11 mouse cellular contexts compared by ENCODE assay signal in the genomic region with DNA sequence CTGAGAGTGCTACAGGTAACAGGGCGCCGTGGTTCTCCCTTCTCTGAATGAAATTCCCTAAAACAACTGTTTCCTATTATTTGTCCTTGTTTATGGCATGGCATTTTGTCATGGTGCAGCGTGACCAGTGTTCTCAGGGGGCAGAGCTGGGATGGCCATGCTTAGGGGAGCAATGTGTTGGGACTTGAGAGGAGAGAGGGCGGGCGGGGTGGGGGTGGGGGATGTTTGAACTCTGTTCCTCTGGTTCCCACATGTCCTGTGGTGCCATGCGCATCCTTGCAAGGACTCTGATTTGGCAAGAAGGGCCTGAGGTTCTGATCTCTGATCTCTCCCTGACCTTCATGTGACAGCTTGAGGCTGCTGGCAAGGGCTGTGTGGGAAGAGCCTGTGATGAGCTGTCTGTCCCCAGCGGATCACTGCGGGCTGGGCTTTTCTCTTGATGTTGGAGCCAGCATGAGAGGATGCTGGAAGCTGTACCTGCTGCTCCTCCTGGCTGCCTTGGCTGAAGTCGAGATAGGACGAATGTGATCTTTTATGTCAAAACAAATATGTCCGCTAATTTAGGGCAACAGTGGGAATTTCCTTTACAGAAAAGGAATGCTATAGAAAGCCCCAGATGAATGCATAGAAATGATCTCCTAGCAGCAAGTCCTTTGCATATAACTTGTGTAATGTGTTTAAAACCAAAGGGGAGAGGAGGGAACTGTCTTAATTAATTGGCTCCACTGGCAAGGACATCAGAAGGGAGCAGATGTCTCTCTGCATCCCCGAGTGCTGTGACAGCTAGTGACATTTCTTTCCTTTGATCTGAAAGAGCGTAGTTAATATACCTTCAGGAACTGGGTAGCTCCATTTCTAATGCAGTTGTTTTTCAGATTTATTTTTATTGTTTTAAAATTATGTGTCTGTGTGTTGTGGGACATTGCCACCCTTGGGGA.
DNase-seq lines count a peak whose midpoint lies in the region; ATAC-seq and TF ChIP-seq lines count a peak whose summit lies in the region.
"Had no signal": no experiment of that assay in that cellular context is flagged by ENCODE, and none has a peak within 500 bp of the region (broad histone marks: within the 10 kb centered on the region; RNA-seq: fewer than 3 reads in every experiment).

No protein-coding gene starts in this region.

- no peak for ATAC-seq in liver, embryonic 11.5 days (replicated peaks; ENCODE audit: low FRiP score)
- ATAC-seq in neural tube, embryonic 15.5 days (ENCODE audit: low FRiP score), result no peak

- no peak overlapping the region for H3K4me2 ChIP-seq in liver, embryonic 11.5 days
- no peak overlapping the region for H3K4me2 ChIP-seq in neural tube, embryonic 15.5 days

- H3K79me2 ChIP-seq in liver, adult 2 months (ENCODE audit: control insufficient read depth, insufficient read depth, low read length), result no peaks in the 10 kb centered on the region

- 83% methylated on average over 13 of the region's 13 CpGs for WGBS in liver, adult 2 months
- 81% methylated on average over 13 of the region's 13 CpGs for WGBS in liver, embryonic 11.5 days
- WGBS in limb, embryonic 10.5 days, result 70% methylated on average over 13 of the region's 13 CpGs
- WGBS in neural tube, embryonic 15.5 days, result 74% methylated on average over 13 of the region's 13 CpGs

- H3K27ac ChIP-seq in liver, adult 2 months (replicated peaks; ENCODE audit: insufficient read depth, low read depth, low read length), result no peak overlapping the region
- no peak overlapping the region for H3K27ac ChIP-seq in liver, embryonic 11.5 days (ENCODE audit: low read depth, low read length)
- H3K27ac ChIP-seq in limb, embryonic 10.5 days, result no peak overlapping the region
- H3K27ac ChIP-seq in neural tube, embryonic 15.5 days (replicated peaks), result no peak overlapping the region
- H3K27ac ChIP-seq: kidney, postnatal 0 days had no signal

- intact Hi-C loops in heart, postnatal 14 days (cut with DNase I), result no loop called here

- no peaks in the 10 kb centered on the region for H3K27me3 ChIP-seq in liver, adult 2 months (ENCODE audit: control insufficient read depth, insufficient read depth, low read length)
- no peaks in the 10 kb centered on the region for H3K27me3 ChIP-seq in liver, embryonic 11.5 days (replicated peaks; ENCODE audit: control insufficient read depth, insufficient read depth, low read length)
- H3K27me3 ChIP-seq in limb, embryonic 10.5 days (ENCODE audit: low read depth, poor library complexity, severe bottlenecking), result no peaks in the 10 kb centered on the region
- no peaks in the 10 kb centered on the region for H3K27me3 ChIP-seq in neural tube, embryonic 15.5 days (replicated peaks)

- H3K4me3 ChIP-seq in liver, adult 2 months (ENCODE audit: insufficient read depth, low read depth, low read length), result no peak overlapping the region
- H3K4me3 ChIP-seq in liver, embryonic 11.5 days (ENCODE audit: low read depth, low read length), result no peak overlapping the region
- no peak overlapping the region for H3K4me3 ChIP-seq in limb, embryonic 10.5 days
- H3K4me3 ChIP-seq in neural tube, embryonic 15.5 days (replicated peaks), result no peak overlapping the region

- H3K9ac ChIP-seq in liver, adult 2 months (ENCODE audit: low read depth, low read length), result no peak overlapping the region
- no peak overlapping the region for H3K9ac ChIP-seq in liver, embryonic 11.5 days (ENCODE audit: low read depth, low read length)
- no peak overlapping the region for H3K9ac ChIP-seq in neural tube, embryonic 15.5 days (replicated peaks)

- no peak for TF ChIP-seq POLR2A in liver, adult 2 months (IDR thresholded peaks at IDR 0.05; ENCODE audit: extremely low read depth, insufficient read depth, low read length)

- DNase-seq in liver, adult 2 months (ENCODE audit: extremely low read depth, low read depth, low spot score), result peak; percentile 3
- no peak for DNase-seq in liver, embryonic 11.5 days (ENCODE audit: low spot score)
- DNase-seq in embryo, embryonic 11 days, result peak; percentile 5
- DNase-seq in lung, postnatal 10 days, result peak; percentile 62
- no peak for DNase-seq in thymus, postnatal 36 days
- DNase-seq in heart, postnatal 14 days, result no peak
- no peak for DNase-seq in limb, embryonic 10.5 days (ENCODE audit: low spot score)
- DNase-seq: spleen, adult 18-20 months; thymus, adult 18-20 months had no signal

- H3K36me3 ChIP-seq in liver, adult 2 months (ENCODE audit: control insufficient read depth, insufficient read depth, low read length), result no peaks in the 10 kb centered on the region
- H3K36me3 ChIP-seq in liver, embryonic 11.5 days (ENCODE audit: control insufficient read depth, insufficient read depth, low read length), result no peaks in the 10 kb centered on the region
- H3K36me3 ChIP-seq in limb, embryonic 10.5 days, result no peaks in the 10 kb centered on the region
- H3K36me3 ChIP-seq in neural tube, embryonic 15.5 days, result no peaks in the 10 kb centered on the region

- H3K9me3 ChIP-seq in liver, embryonic 11.5 days (ENCODE audit: control insufficient read depth, low read length), result peaks cover 4% of the 10 kb centered on the region; the same call in 1 of the 2 replicates
- no peaks in the 10 kb centered on the region for H3K9me3 ChIP-seq in limb, embryonic 10.5 days (replicated peaks)
- H3K9me3 ChIP-seq in neural tube, embryonic 15.5 days (replicated peaks), result no peaks in the 10 kb centered on the region

- no peak for TF ChIP-seq CTCF in liver, adult 2 months (IDR thresholded peaks at IDR 0.05; ENCODE audit: low read depth, low read length)

- no peaks in the 10 kb centered on the region for H3K4me1 ChIP-seq in liver, adult 2 months (ENCODE audit: control insufficient read depth, insufficient read depth, low read length)
- H3K4me1 ChIP-seq in liver, embryonic 11.5 days (replicated peaks; ENCODE audit: control insufficient read depth, insufficient read depth, low read length), result no peaks in the 10 kb centered on the region
- H3K4me1 ChIP-seq in limb, embryonic 10.5 days, result peaks cover 6% of the 10 kb centered on the region; the same call in 1 of the 2 replicates
- no peaks in the 10 kb centered on the region for H3K4me1 ChIP-seq in neural tube, embryonic 15.5 days

Comparison
In these comparisons a context has a peak if more than half of its experiments do, and no peak if none do; other contexts are left out.
1. DNase-seq: peak in liver, adult 2 months (single experiment), embryo, embryonic 11 days (single experiment) and lung, postnatal 10 days (single experiment); none in liver, embryonic 11.5 days (single experiment), thymus, postnatal 36 days (0 of 2), heart, postnatal 14 days (0 of 2) and limb, embryonic 10.5 days (single experiment).